Mouse (Mus musculus) heart, postnatal 36 days (tissue): Measurements from ENCODE around the gene Rnaseh2b. TPM values are rescaled to one million over a fixed set of nuclear protein-coding genes. Genes with fewer than 3 reads are reported as not detected.

Source experiments
- DNase-seq, 2 experiments: peaks; one replicate each; pipeline ENCODE4 v3.0.0; 2021 to 2022
- intact Hi-C: fragments of 180-260 bp; cut with DNase I; formaldehyde crosslinking; loops from one replicate; pipeline ENCODE4 v1.15.1; 2025
- total RNA-seq, 2 experiments: library from RNA; stranded (reverse); gene quantifications; 2 replicates each; pipeline ENCODE4 v1.2.3; 2021

The Rnaseh2b gene
- total RNA-seq, 2 experiments from 2014 or later = 9.6 to 11.1 TPM

DNA sequence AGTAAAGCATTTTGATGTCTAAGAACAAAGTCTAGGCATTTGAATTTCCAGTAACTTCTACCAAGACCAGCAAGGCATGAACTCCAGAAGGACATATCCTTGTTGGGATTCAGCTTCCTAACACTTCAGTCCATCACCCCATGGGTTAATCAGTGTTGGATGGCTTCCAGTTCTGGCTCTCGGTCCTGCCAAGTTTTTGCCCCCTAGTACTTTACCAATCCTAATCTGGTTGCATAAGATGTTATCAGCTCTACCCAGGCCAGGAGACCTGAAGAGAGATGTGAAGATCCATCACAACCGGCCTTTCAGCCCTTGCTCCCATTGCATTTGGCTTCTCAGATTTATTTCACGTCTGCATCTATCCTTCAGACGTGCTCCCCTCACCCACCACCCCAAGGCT, 129.9 kb downstream of the Rnaseh2b start:
- intact Hi-C loops = no loop called here
- DNase-seq = no peak

Other genes with a start within 250 kb of the Rnaseh2b start
- not detected for gene Dleu7, start 458 bp downstream of the Rnaseh2b start, total RNA-seq
- gene Gucy1b2, start 163.7 kb downstream of the Rnaseh2b start, total RNA-seq = under 1 TPM in 1 of 2 experiments, not detected in 1; 0.11 TPM